Mouse (Mus musculus): ENCODE results near the gene Map3k5. TPM values are rescaled to one million over a fixed set of nuclear protein-coding genes. Genes with fewer than 3 reads are reported as not detected.
A peak's percentile ranks its signal among the peaks of the same experiment; 100 is the strongest.

Gene Map3k5
- polyA plus RNA-seq, 1 experiment from 2014 or later = 1.2 TPM

GRCm38 (mm10) chr10:20185264-20185663, 251.0 kb downstream of the Map3k5 start:
- no peak for ATAC-seq (ENCODE audit: low read depth)
- Histone ChIP-seq H3K4me1 (replicated peaks; ENCODE audit: control insufficient read depth, insufficient read depth, low read length) (peaks cover 3% of the 10 kb centered on the region; the same call in 1 of the 2 replicates), H3K36me3 (ENCODE audit: control insufficient read depth, insufficient read depth, low read length) (no peaks in the 10 kb centered on the region), H3K4me3 (ENCODE audit: low read length) (no peak overlapping the region), H3K27ac (ENCODE audit: low read length) (no peak overlapping the region), H3K4me2 (ENCODE audit: low read depth, low read length) (no peak overlapping the region), H3K9me3 (ENCODE audit: control insufficient read depth, low read length) (no peaks in the 10 kb centered on the region), H3K9ac (ENCODE audit: low read length) (no peak overlapping the region), H3K27me3 (ENCODE audit: control insufficient read depth, insufficient read depth, low read depth, low read length) (no peaks in the 10 kb centered on the region)
- 79% methylated on average over 4 of the region's 4 CpGs for WGBS

GRCm38 (mm10) chr10:20185806-20186205, 251.5 kb downstream of the Map3k5 start:
- H3K4me2 ChIP-seq (ENCODE audit: low read depth, low read length) = no peak overlapping the region
- H3K9ac ChIP-seq (ENCODE audit: low read length) = no peak overlapping the region
- H3K27ac ChIP-seq (ENCODE audit: low read length) = no peak overlapping the region
- peaks cover 3% of the 10 kb centered on the region; the same call in 1 of the 2 replicates for H3K4me1 ChIP-seq (replicated peaks; ENCODE audit: control insufficient read depth, insufficient read depth, low read length)
- H3K4me3 ChIP-seq (ENCODE audit: low read length) = no peak overlapping the region
- 82% methylated on average over 2 of the region's 2 CpGs for WGBS
- no peaks in the 10 kb centered on the region for H3K27me3 ChIP-seq (ENCODE audit: control insufficient read depth, insufficient read depth, low read depth, low read length)
- ATAC-seq (ENCODE audit: low read depth) = no peak
- H3K36me3 ChIP-seq (ENCODE audit: control insufficient read depth, insufficient read depth, low read length) = no peaks in the 10 kb centered on the region
- H3K9me3 ChIP-seq (ENCODE audit: control insufficient read depth, low read length) = no peaks in the 10 kb centered on the region

GRCm38 (mm10) chr10:20186800-20187273, 252.6 kb downstream of the Map3k5 start:
- Histone ChIP-seq H3K27me3 (ENCODE audit: control insufficient read depth, insufficient read depth, low read depth, low read length) (no peaks in the 10 kb centered on the region), H3K4me3 (ENCODE audit: low read length) (no peak overlapping the region), H3K27ac (ENCODE audit: low read length) (no peak overlapping the region), H3K9me3 (ENCODE audit: control insufficient read depth, low read length) (no peaks in the 10 kb centered on the region), H3K36me3 (ENCODE audit: control insufficient read depth, insufficient read depth, low read length) (no peaks in the 10 kb centered on the region), H3K9ac (ENCODE audit: low read length) (no peak overlapping the region), H3K4me2 (ENCODE audit: low read depth, low read length) (no peak overlapping the region), H3K4me1 (replicated peaks; ENCODE audit: control insufficient read depth, insufficient read depth, low read length) (peaks cover under 1% of the 10 kb centered on the region; the same call in 1 of the 2 replicates)
- peak; percentile 47; the same call in 1 of the 2 replicates for ATAC-seq (ENCODE audit: low read depth)
- WGBS = 52% methylated on average over 5 of the region's 5 CpGs

- Histone ChIP-seq H3K4me2 (ENCODE audit: low read depth, low read length) (no peak overlapping the region), H3K27ac (ENCODE audit: low read length) (no peak overlapping the region), H3K36me3 (ENCODE audit: control insufficient read depth, insufficient read depth, low read length) (no peaks in the 10 kb centered on the region), H3K27me3 (ENCODE audit: control insufficient read depth, insufficient read depth, low read depth, low read length) (no peaks in the 10 kb centered on the region), H3K4me1 (replicated peaks; ENCODE audit: control insufficient read depth, insufficient read depth, low read length) (no peaks in the 10 kb centered on the region; the same call in 1 of the 2 replicates), H3K9ac (ENCODE audit: low read length) (no peak overlapping the region), H3K4me3 (ENCODE audit: low read length) (no peak overlapping the region), H3K9me3 (ENCODE audit: control insufficient read depth, low read length) (no peaks in the 10 kb centered on the region)
- WGBS = 91% methylated on average over 6 of the region's 6 CpGs
- no peak for ATAC-seq (ENCODE audit: low read depth)
Measured at GRCm38 (mm10) chr10:20190139-20190747, 256.0 kb downstream of the Map3k5 start.

Other genes starting within 250 kb of the Map3k5 start
- 0.14 and 0.19 TPM in 2 replicates for gene Il20ra, start 221.9 kb upstream of the Map3k5 start, polyA plus RNA-seq (2015; fragmentation: Nextera tagmentation; extraction: Ambion mirVana)
- 0.72 and 0.95 TPM in 2 replicates for gene Slc35d3, start 83.0 kb upstream of the Map3k5 start, polyA plus RNA-seq (2015; fragmentation: Nextera tagmentation; extraction: Ambion mirVana)
- gene Pex7, start 26.8 kb upstream of the Map3k5 start, polyA plus RNA-seq (2015; fragmentation: Nextera tagmentation; extraction: Ambion mirVana) = 30.5 and 34.2 TPM in 2 replicates
- 14.4 TPM in 2 replicates for gene Map7, start 214.0 kb downstream of the Map3k5 start, polyA plus RNA-seq (2015; fragmentation: Nextera tagmentation; extraction: Ambion mirVana)

Measured in lung, embryonic 16.5 days (tissue).